Mouse (Mus musculus) neutrophil, adult 5-6 weeks (primary cell): ENCODE measurements around the gene Stat1. TPM values are rescaled to one million over a fixed set of nuclear protein-coding genes. Genes with fewer than 3 reads are reported as not detected.

Experiments
- total RNA-seq: library from RNA; stranded (forward); fragments of 200-1000 nt; gene quantifications from 2 replicates; pipeline ENCODE4 v1.2.3, GENCODE M21; 2017

Gene Stat1
- total RNA-seq, 1 experiment from 2014 or later = 358 TPM

Other genes with a start within 250 kb of the Stat1 start
- gene Myo1b, start 203.4 kb upstream of the Stat1 start, total RNA-seq = 2.2 TPM in 1 of 2 replicates, not detected in the other
- 93.2 and 117 TPM in 2 replicates for gene Stat4, start 132.3 kb upstream of the Stat1 start, total RNA-seq
- 254 and 296 TPM in 2 replicates for gene Gls, start 113.8 kb downstream of the Stat1 start, total RNA-seq